Mouse (Mus musculus) forebrain, embryonic 16.5 days (tissue): ENCODE results near the gene Ago4. TPM values are rescaled to one million over a fixed set of nuclear protein-coding genes. Genes with fewer than 3 reads are reported as not detected.
"Not testable (repeated sequence)": the region's sequence is repeated elsewhere in the genome, so short reads cannot be mapped to it uniquely, and the experiment has no call there.

Experiments
- ATAC-seq: fragments of 200-750 bp; cut with Nextera tagmentation; 2 replicates; pipeline ENCODE4 v1.8.0; 2017; ENCODE audit warnings: mild to moderate bottlenecking, moderate library complexity
- H3K27ac ChIP-seq: fragments of 300-500 bp; sonication (generic); 2 replicates; pipeline ENCODE4 v1.5.1; 2014; ENCODE audit warnings: low read length, control low read depth
- H3K27me3 ChIP-seq: fragments of 300-500 bp; sonication (generic); replicated peaks from 2 replicates; pipeline ENCODE4 v1.6.1; 2014; ENCODE audit warnings: low read length; ENCODE audit not compliant: control insufficient read depth, insufficient read depth
- H3K36me3 ChIP-seq: fragments of 300-500 bp; sonication (generic); 2 replicates; pipeline ENCODE4 v1.6.1; 2014; ENCODE audit not compliant: control insufficient read depth, insufficient read depth
- H3K4me1 ChIP-seq: fragments of 300-500 bp; sonication (generic); replicated peaks from 2 replicates; pipeline ENCODE4 v1.6.1; 2014; ENCODE audit warnings: low read length; ENCODE audit not compliant: control insufficient read depth, insufficient read depth
- H3K4me2 ChIP-seq: fragments of 300-500 bp; sonication (generic); 2 replicates; pipeline ENCODE4 v1.6.1; 2014; ENCODE audit warnings: mild to moderate bottlenecking, low read length, control low read depth
- H3K4me3 ChIP-seq: fragments of 300-500 bp; sonication (generic); replicated peaks from 2 replicates; pipeline ENCODE4 v1.5.1; 2014; ENCODE audit warnings: mild to moderate bottlenecking, low read length, control low read depth
- H3K9ac ChIP-seq: fragments of 300-500 bp; sonication (generic); replicated peaks from 2 replicates; pipeline ENCODE4 v1.6.1; 2014; ENCODE audit warnings: low read depth, low read length, control low read depth
- H3K9me3 ChIP-seq: fragments of 300-500 bp; sonication (generic); 2 replicates; pipeline ENCODE4 v1.6.1; 2016; ENCODE audit warnings: low read length; ENCODE audit not compliant: control insufficient read depth
- WGBS: fragments of 180-500 bp; shearing (Covaris S2); extraction: QIAGEN DNeasy Blood & Tissue Kit; methylation state at CpG from one replicate; pipeline ENCODE4 v1.1.7; 2014; 5-methylcytosine and 5-hydroxymethylcytosine counted together
- polyA plus RNA-seq: library from polyadenylated mRNA; unstranded; fragments of >200 nt; fragmentation: Nextera tagmentation; extraction: Ambion mirVana; gene quantifications from 2 replicates; pipeline ENCODE4 v1.2.1, GENCODE M21; 2015

Gene Ago4
- polyA plus RNA-seq, 1 experiment from 2014 or later = 9.0 TPM

GRCm38 (mm10) chr4:126553685-126554084 is 20.4 kb upstream of the Ago4 start:
- Histone ChIP-seq H3K4me2 (no peak overlapping the region), H3K9ac (no peak overlapping the region), H3K27me3 (no peaks in the 10 kb centered on the region), H3K27ac (no peak overlapping the region), H3K36me3 (no peaks in the 10 kb centered on the region), H3K9me3 (no peaks in the 10 kb centered on the region), H3K4me3 (no peak overlapping the region), H3K4me1 (peaks cover 9% of the 10 kb centered on the region)
- WGBS = 89% methylated on average over 1 of the region's 1 CpGs
- ATAC-seq = no peak

DNA sequence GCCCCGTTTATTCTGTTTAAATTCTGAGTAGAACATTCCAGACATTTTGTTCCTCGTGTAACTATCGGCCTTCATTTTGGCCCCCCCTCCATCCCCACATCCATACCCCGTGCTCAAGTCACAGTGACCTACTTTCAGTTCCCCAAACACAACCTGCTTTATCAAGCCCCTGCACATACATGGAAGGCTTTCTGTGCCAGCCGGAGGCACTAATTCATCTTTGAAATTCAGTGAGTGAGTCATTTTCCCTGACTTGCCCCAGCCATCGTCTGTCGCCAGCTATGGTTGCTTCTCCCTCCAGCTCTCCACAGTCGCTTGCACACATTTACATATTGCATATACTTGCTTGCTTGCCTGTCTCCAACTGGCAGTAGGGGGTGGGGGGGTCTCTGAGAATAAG is 19.8 kb upstream of the Ago4 start:
- 48% methylated on average over 8 of the region's 8 CpGs for WGBS
- H3K27ac ChIP-seq = no peak overlapping the region
- ATAC-seq = no peak
- no peaks in the 10 kb centered on the region for H3K36me3 ChIP-seq
- H3K4me3 ChIP-seq = no peak overlapping the region
- peaks cover 9% of the 10 kb centered on the region for H3K4me1 ChIP-seq
- no peak overlapping the region for H3K4me2 ChIP-seq
- H3K9ac ChIP-seq = no peak overlapping the region
- no peaks in the 10 kb centered on the region for H3K27me3 ChIP-seq
- H3K9me3 ChIP-seq = no peaks in the 10 kb centered on the region

GRCm38 (mm10) chr4:126552136-126552535 is 18.9 kb upstream of the Ago4 start:
- no peak overlapping the region for H3K4me2 ChIP-seq
- no peaks in the 10 kb centered on the region for H3K9me3 ChIP-seq
- H3K27me3 ChIP-seq = no peaks in the 10 kb centered on the region
- no peaks in the 10 kb centered on the region for H3K36me3 ChIP-seq
- WGBS = 71% methylated on average over 7 of the region's 7 CpGs
- no peak overlapping the region for H3K4me3 ChIP-seq
- H3K9ac ChIP-seq = no peak overlapping the region
- H3K27ac ChIP-seq = no peak overlapping the region
- H3K4me1 ChIP-seq = peaks cover 6% of the 10 kb centered on the region
- ATAC-seq = no peak

DNA sequence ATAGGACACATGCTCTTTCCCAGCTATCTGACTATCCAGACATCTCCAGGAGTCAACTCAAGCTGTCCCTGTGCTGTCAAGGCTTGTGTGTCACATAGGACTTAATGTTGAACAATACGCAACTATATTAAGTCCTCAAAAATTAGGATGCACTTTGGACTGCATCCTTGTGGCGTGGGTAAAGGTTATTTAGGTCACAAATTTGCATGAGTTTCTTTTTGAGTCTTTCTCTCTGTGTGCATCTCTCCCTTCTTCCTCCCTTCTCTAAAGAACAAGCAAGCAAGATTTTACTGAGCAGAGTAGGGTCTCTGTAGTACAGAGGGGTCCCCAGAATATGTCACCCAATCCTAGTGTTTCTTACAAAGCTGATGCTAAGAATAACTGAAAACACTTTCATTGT is 12.9 kb upstream of the Ago4 start:
- Histone ChIP-seq H3K4me2 (no peak overlapping the region), H3K9me3 (no peaks in the 10 kb centered on the region), H3K4me3 (no peak overlapping the region), H3K27me3 (no peaks in the 10 kb centered on the region), H3K4me1 (no peaks in the 10 kb centered on the region), H3K36me3 (no peaks in the 10 kb centered on the region), H3K27ac (no peak overlapping the region), H3K9ac (no peak overlapping the region)
- ATAC-seq = no peak
- WGBS = 81% methylated on average over 2 of the region's 2 CpGs

- Histone ChIP-seq H3K27ac (no peak overlapping the region), H3K27me3 (no peaks in the 10 kb centered on the region), H3K4me1 (no peaks in the 10 kb centered on the region), H3K4me3 (no peak overlapping the region), H3K4me2 (no peak overlapping the region), H3K9ac (no peak overlapping the region), H3K36me3 (no peaks in the 10 kb centered on the region), H3K9me3 (no peaks in the 10 kb centered on the region)
- WGBS = 59% methylated on average over 7 of the region's 7 CpGs
- no peak for ATAC-seq
These were observed 12.4 kb upstream of the Ago4 start for GRCm38 (mm10) chr4:126545703-126546102.

DNA sequence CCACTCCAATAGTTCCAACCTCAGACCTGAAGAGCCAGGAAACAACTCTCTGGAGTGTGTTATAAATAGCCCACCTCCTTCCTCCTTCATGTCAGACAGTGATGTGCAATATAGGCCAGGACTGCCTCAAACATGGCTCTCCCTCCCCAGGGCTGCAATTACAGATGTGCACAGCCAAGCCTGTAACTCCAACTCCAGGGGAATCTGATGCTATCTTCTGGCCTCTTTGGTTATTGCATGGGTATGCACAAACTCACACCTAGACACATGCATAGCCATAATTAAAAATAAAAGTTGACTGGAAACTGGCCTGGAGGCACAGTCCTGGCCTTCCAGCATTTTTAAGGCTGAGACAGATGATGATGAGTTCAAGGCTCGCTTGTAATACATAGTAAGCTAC is 11.7 kb upstream of the Ago4 start:
- no peaks in the 10 kb centered on the region for H3K27me3 ChIP-seq
- H3K9me3 ChIP-seq = no peaks in the 10 kb centered on the region
- no peak overlapping the region for H3K9ac ChIP-seq
- no peaks in the 10 kb centered on the region for H3K36me3 ChIP-seq
- ATAC-seq = no peak
- H3K4me2 ChIP-seq = no peak overlapping the region
- H3K27ac ChIP-seq = no peak overlapping the region
- no peak overlapping the region for H3K4me3 ChIP-seq
- no peaks in the 10 kb centered on the region for H3K4me1 ChIP-seq
- 85% methylated on average over 1 of the region's 1 CpGs for WGBS

- Histone ChIP-seq H3K4me2 (no peak overlapping the region), H3K9me3 (no peaks in the 10 kb centered on the region), H3K9ac (no peak overlapping the region), H3K4me1 (no peaks in the 10 kb centered on the region), H3K27ac (no peak overlapping the region), H3K27me3 (no peaks in the 10 kb centered on the region), H3K4me3 (no peak overlapping the region), H3K36me3 (no peaks in the 10 kb centered on the region)
- no peak for ATAC-seq
- WGBS = 72% methylated on average over 7 of the region's 7 CpGs
These were observed 9.6 kb upstream of the Ago4 start for GRCm38 (mm10) chr4:126542838-126543237.

- Histone ChIP-seq H3K4me2 (no peak overlapping the region), H3K4me3 (no peak overlapping the region), H3K9me3 (no peaks in the 10 kb centered on the region), H3K9ac (no peak overlapping the region), H3K36me3 (no peaks in the 10 kb centered on the region), H3K4me1 (no peaks in the 10 kb centered on the region), H3K27ac (no peak overlapping the region), H3K27me3 (no peaks in the 10 kb centered on the region)
- 80% methylated on average over 3 of the region's 3 CpGs for WGBS
- no peak for ATAC-seq
These were observed 7.3 kb upstream of the Ago4 start for GRCm38 (mm10) chr4:126540487-126541071.

DNA sequence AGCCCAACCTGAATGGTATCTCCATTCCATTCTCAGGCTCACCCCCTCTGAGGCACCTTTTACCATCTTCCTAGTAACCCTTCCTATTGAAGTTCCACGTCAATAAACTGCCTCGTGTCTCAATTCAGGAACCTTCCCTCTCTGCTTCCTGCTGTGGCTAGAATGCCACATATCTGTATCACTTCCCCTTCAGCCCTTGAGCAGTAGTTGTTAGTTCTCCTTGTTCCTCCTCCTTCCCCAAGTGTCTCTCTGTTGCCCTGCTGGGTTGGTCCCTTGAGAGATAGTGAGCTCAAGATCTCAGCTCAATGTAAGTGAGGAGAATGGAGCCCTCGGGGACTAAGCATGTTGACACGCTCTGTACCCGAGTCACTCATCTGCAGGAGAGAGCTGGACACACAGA is 3.6 kb upstream of the Ago4 start:
- Histone ChIP-seq H3K27me3 (no peaks in the 10 kb centered on the region), H3K4me1 (peaks cover 10% of the 10 kb centered on the region)
- WGBS = 67% methylated on average over 5 of the region's 5 CpGs

DNA sequence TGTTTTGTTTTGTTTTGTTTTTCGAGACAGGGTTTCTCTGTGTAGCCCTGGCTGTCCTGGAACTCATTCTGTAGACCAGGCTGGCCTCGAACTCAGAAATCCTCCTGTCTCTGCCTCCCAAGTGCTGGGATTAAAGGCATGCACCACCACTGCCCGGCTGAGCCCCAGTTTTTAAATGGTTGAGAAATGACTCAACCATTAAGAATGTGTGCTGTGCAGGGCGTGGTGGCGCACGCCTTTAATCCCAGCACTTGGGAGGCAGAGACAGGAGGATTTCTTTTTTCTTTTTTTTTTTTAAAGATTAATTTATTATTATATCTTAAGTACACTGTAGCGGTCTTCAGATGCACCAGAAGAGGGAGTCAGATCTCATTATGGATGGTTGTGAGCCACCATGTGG is 2.4 kb upstream of the Ago4 start:
- H3K4me2 ChIP-seq, H3K36me3 ChIP-seq, H3K27me3 ChIP-seq, ATAC-seq, H3K27ac ChIP-seq, H3K9ac ChIP-seq, H3K4me3 ChIP-seq, H3K9me3 ChIP-seq: not testable (repeated sequence)
- 93% methylated on average over 7 of the region's 7 CpGs for WGBS
- H3K4me1 ChIP-seq = peaks cover 15% of the 10 kb centered on the region

More for the DNA sequence above, 3.6 kb upstream of the Ago4 start:
- no peaks in the 10 kb centered on the region for H3K36me3 ChIP-seq
- ATAC-seq = no peak
- no peaks in the 10 kb centered on the region for H3K9me3 ChIP-seq
- H3K4me3 ChIP-seq = no peak overlapping the region
- H3K4me2 ChIP-seq = no peak overlapping the region
- H3K9ac ChIP-seq = no peak overlapping the region
- no peak overlapping the region for H3K27ac ChIP-seq
